Mouse (Mus musculus) cerebellum, adult 18-20 months (tissue): ENCODE results near the gene Lsm11.
A peak's percentile ranks its signal among the peaks of the same experiment; 100 is the strongest.

Experiments used
- DNase-seq, 2 experiments: peaks; one replicate each; pipeline ENCODE4 v3.0.0; 2021

Lsm11 gene

GRCm38 (mm10) chr11:45926640-45927082 lies 18.1 kb downstream of the Lsm11 start:
- peak; percentile 78 to 82 for DNase-seq

DNA sequence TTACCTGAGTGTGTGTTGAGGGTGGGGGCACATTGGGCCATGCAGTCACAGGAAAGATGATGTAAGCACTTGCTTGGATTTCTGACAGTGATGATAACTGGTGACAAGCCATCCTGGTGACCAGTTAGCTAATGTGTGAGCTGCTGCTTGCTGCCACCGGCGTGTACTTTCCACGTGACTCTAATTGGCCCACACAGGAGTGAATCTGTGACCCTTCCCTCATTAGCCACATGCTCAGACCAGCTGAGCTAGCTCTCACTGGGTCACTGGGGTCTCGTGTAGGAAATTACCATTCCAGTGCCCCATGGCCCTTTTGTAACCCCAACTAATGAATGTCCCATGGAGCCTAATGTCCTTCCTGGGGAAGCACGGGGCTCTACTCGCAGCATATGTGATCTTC lies 19.3 kb downstream of the Lsm11 start:
- DNase-seq = no peak

DNA sequence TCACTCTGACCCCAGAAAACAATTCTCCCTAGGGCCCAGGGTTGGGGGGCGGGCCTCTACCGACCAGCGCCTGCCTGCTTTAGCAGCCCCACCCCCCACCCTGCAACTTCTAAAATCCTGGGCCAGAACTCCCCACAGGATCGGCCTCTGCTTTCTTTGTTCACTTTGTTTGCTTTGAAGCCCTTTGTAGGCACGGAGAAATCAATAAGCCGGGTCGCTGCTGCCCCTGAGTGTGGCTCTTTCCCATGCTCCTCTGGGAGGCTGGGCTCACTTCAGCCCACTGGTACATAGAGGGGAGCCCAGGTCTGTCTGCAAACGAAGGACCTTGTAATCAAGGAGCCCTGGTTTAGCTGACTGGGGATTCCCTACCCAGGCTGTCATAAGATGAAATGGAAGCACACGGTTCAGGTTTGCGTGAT lies 23.2 kb downstream of the Lsm11 start:
- DNase-seq = no peak

GRCm38 (mm10) chr11:45921026-45921425 lies 23.7 kb downstream of the Lsm11 start:
- DNase-seq = no peak

DNA sequence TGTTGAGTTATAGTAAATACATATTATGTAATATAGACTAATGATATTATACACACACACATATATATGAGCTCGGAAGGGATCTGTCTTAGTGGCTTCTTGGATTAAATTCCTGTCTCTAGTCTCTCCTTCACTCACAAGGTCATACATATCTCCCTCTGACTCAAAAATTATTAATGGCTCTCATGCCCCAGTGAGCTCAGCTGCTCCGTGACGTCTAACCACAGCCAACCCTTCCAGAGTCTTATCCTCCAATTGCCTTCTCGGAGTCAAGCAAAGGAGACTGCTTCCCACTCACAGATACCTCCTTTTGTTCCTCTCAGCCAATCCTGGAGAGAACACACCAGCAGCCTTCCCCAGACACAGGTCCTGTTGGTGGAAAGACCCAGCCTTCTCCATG lies 25.9 kb downstream of the Lsm11 start:
- no peak for DNase-seq

DNA sequence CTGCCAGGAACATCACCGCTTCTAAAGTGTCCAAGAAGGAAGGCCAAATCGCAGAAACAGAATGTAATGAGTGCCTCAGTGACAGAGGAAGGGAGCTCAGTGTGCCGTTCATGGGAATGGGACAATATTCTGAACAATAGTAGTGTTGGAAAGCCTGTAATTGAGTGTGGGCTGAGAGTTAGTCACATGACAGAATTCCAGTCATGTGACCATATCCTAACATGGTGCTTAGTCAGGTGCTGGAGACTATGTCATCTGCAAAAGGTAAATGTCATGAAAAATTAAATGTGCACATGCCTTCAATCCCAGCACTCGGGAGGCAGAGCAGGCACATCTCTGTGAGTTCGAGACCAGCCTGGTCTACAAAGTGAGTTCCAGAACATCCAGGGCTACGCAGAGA lies 26.7 kb downstream of the Lsm11 start:
- DNase-seq = no peak

DNA sequence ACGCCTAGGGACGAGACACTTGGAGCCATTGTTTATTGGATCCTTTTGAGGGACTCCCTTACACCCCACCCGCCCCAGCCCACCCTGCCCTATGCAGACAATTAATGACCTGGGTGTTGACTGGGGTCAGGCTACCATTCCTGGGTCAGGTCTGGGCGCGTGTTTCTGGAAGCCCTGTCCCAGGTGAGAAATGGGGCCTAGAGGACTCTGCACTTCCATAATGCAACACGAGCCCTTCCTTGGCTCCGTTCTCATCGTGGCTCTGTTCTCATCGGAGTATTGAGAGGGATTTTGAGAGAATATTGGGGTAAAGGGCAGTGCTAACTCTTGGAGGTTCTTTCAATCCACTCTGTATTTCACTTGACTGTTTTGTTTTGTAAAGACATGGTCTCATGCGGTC lies 28.5 kb downstream of the Lsm11 start:
- no peak for DNase-seq

DNA sequence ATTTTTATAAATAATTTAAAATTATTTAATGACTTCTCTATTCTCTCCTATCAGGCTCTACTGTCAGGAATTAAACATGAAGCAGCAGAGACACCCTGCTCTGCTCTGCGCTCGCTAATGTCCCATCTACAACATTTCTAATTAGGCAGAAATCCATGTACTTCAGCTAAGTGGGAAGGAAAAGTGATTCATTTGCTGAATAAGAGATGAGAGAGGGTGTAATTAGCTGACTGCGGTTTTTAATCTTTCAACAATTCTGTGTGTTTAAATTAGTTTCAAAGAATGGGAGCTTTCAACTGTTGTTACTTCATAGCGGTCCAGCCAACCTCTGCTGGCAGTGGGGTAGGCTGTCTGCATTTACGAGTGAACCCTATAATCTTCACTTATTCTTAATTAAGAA lies 34.0 kb downstream of the Lsm11 start:
- DNase-seq = no peak

DNA sequence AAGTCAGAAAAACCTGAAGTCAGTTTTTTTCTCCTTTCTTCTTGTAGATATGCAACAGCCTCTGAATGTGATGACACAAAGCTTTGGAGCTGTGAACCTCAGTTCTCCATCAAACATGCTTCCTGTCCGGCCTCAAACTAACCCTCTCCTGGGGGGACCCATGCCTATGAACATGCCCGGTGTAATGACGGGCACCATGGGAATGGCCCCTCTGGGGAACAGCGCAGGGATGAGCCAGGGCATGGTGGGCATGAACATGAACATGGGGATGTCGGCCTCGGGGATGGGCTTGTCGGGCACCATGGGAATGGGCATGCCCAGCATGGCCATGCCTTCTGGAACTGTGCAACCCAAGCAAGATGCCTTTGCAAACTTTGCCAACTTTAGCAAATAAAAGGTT lies 35.8 kb downstream of the Lsm11 start:
- DNase-seq = no peak

DNA sequence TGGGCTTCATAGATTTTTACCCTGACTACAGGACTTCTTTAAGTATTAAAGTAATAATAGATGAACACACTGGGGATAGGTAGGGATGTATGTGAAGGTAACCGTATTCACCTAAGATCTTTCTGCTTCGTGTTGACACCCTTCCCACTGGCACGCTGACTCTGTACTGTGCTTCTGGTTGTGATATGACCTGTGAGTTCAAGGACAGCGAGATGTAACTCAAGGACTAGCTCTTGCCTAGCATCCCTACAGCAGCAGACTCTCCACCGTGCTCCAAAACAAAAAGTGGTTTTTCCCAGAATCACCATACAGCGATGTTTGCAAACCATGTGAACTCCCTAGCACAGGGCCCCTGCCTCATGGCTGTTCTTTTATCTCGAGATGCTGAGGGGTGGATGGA lies 36.7 kb downstream of the Lsm11 start:
- DNase-seq = no peak

DNA sequence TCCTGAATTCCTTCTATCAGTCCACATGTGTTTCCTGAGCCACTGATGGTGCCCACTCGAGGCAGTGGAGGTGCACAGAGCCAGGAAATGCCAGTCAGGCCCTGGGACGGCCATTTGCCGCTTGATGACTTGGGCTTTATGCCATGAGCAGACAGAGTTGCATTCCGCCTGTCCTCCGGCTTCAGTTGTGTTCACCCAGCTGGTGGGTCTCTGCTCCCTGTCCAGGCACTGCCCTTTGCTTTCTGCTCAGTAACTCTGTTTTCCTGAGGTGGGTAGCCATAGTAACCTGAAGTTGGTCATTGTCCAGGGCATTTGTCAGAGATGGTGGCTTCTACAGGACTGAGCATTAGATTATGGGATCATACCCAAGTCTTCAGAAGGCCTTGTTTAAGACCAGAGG lies 37.4 kb downstream of the Lsm11 start:
- DNase-seq = no peak

DNA sequence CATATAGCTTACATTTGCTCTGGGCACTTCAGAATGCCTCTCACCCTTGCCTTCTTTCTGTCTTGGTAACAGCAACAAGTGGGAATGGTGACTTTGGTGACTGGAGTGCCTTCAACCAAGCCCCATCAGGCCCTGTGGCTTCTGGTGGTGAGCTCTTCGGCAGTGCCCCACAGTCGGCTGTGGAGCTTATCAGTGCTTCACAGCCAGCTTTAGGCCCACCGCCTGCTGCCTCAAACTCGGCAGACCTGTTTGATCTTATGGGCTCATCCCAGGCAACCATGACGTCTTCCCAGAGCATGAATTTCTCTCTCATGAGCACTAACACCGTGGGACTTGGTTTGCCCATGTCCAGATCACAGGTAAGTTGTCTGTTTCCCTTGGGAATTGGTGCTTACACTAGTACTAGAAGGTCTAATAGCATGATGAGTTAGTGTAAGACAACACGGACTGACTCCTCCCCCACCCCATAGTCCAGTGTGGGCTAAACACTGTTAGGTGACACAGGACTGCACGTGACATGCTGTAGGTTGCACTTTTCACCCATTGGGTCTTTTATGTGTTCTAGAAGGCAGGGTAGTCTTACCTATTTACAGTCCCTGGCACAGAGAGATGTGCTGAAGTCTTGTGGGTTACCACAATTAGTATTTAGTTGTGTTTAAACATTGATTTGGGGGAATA lies 38.5 kb downstream of the Lsm11 start:
- no peak for DNase-seq

DNA sequence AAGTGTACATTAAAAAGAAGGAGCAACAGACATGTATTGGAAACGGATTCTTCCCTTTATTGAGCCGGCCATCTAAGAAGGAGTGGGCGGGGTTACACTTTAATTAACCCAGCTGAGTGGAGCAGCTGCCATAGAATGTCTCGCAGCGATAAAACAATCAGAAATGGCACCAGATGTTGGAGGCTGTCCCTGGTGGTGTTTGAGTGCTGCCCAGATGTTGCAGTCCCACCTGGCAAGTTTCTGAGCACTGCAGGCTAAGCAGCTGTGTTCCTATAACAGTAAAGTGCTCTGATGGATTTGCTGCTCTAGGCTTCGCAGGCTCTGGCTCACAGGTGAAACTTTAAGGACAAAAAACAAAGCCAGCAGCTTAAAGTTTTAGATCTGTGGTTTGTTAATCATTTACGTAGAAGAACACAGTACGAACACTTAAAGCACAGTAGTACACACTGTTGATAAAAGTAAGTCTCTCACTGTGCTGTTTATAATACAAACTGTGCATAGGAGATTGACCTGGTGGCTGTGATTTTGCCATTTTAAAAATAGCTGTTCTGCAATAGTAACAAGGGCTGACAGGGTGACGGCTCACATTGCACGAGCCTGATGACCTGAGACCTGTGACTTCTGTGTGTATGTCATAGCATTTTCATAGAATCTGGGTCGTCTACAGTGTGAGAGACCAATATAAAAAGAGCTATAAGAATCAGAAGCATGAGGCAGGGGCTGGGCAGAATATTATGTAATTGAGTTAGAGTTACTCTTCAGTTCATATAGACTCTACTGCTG lies 44.3 kb downstream of the Lsm11 start:
- no peak for DNase-seq

DNA sequence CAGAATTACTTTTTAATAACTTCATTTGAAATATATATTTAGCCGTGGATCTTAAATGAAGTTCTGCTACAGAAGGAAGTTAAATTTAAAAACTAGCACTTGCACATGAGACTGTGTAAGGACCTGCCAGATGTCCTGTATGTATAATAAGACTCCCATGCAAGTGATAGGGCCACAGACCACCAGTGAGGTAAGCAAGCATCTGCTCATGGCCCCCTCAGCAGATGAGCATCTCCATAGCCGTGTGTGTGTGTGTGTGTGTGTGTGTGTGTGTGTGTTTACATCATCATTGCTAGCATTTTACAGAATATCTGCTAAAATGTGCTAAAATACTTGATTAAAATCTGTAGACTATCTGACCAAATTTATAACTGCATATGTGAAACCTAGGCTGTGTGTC lies 47.3 kb downstream of the Lsm11 start:
- no peak for DNase-seq

DNA sequence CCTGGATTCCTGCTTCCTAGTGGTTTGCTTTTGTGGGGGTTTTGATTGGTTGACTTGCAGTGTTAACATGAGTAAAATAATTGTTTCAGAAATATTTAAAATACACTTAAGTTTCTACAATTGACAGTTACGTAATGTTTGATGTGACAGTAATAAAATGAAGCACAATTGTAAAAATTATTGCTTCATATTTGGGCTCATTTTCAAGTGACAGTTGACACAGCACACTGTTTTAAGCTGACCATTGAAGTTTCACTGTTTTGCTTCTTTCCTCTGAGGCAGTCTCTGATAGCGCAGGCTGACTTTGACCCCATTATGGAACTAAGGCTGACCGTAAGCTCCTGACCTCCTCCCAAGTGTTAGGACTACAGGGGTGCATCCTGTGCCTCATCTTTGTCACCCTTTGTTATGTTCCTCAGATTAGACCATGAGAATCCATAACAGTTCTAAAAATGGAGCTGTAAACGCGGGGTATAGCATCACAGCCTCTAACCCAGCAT lies 51.8 kb downstream of the Lsm11 start:
- DNase-seq = no peak

DNA sequence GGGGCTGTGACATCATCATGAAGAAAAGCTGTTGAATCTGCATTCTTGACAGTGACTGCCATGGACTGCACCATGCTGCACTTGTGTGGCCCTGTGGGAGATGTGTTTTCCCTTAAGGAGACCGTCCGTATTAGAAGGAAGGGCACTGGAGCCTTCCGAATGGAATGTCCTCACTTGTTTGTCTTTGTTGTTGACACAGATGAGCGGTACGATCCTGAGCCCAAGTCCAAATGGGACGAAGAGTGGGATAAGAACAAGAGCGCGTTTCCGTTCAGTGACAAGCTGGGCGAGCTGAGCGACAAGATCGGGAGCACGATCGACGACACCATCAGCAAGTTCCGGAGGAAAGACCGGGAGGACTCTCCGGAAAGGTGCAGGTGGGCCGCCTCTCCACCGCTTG lies 54.3 kb downstream of the Lsm11 start:
- DNase-seq = no peak

DNA sequence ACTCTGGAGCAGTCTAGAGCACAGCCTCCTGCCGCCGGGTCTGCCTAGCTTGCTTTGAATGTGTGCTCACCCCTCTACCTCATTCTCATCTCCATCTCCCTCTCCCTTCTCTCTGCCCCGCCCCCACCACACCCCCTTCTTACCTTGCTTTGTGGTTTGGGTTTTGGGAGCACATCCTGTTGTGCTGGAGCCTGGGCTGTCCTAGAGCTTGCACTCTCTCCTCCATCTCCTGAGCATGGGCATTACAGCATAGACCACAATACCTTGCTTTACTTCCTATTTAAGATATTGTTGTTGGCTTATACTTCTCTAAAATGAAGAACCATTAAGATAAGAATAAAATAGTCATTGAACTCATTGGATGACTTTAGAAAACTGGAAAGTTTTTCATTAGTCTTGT lies 54.8 kb downstream of the Lsm11 start:
- DNase-seq = no peak

DNA sequence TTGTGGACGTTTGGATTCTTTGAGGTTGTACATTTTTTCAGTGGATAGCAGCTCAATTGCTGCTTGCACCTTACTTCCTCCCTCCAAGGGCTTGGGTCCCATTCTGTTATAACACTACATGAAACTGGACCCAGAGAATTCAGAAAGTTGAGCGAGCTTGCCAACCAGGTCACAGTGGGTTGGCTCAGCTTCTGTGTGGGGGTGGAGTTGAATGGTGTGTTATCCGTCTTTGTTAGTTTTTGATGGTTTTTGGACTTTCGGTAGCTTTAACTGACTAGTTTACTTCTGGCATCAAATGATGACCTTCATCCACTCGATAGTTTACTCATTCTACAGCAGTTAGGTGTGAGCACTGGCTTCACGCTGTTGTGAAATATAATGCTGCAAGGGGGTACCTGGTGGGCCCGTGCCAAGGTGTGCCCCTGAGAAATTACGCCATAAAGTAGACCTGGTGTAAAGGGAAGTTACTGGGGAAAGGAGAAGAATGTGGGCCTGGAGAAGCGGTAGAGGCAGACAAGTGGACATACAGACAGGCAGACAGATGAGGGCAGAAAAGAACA lies 56.2 kb downstream of the Lsm11 start:
- no peak for DNase-seq

DNA sequence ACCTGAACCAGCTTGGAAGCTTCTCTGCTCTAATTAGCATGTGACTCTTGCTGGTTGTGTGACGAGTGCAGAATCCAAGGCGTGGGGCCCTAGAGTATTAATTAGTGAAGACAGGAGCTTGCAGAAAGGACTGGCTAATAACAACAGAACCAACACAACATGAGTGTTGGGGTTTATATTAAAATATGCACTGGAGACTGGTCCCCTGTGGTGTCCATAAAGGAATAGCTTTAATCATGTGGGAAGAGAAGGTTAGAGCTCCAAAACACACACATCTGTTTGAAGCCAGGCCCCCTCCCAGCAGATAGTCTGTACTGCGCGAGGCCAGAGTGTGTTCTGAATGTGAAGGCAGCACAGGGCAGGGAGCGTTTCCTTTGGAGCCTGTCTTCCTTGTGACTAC lies 58.1 kb downstream of the Lsm11 start:
- no peak for DNase-seq

- no peak for DNase-seq
These were observed 59.0 kb downstream of the Lsm11 start for GRCm38 (mm10) chr11:45885606-45886230.

DNA sequence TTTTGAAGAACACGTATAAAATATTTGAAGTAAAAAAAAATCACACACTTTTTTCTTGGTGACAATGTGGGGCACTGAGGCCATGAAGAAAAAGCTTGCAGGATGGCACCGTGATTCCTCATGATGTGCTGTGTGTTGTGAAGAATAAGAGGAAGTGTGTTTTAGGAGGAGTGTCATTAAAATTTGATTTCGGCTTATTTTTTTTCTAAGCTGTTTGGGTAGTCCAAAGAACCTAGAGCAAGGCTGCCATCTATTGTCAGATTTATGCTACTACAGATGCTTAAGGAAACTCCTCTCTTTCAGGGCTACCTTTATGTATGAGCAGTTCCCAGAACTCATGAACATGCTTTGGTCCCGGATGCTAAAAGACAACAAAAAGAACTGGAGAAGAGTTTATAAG lies 60.7 kb downstream of the Lsm11 start:
- peak in 1 of 2 experiments; percentile 15 for DNase-seq

GRCm38 (mm10) chr11:45883270-45883931 lies 61.3 kb downstream of the Lsm11 start:
- peak in 1 of 2 experiments; percentile 6 for DNase-seq

DNA sequence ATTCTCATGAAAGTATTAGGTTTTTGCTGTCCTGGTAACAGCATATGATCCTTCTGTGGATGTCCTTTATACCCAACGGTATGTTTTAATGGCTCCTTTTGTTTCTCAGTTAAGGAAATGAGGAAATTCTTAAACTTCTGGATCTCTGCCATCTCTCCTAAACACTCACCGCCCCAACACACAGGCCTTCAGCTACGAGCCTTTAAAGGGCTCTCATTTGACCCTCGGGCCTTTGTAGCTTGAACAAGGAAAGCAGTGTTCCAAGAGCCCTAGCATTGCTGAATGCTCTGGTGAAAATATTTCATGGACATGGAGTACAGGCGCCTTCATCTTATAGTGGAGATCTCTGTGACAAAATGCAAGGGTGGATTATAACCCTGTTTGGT lies 63.1 kb downstream of the Lsm11 start:
- no peak for DNase-seq
